Mouse (Mus musculus) myocyte (in vitro differentiated cells): ENCODE results near the gene Cfap73.

Source experiments
- CEBPB ChIP-seq: IDR thresholded peaks from 2 replicates; pipeline ENCODE4 v1.6.1; 2011; ENCODE audit warnings: mild to moderate bottlenecking, moderate library complexity; ENCODE audit not compliant: poor library complexity, insufficient read depth, severe bottlenecking
- MAX ChIP-seq: IDR thresholded peaks from one replicate; pipeline ENCODE4 v1.6.1; 2011; ENCODE audit warnings: low read depth, mild to moderate bottlenecking, control low read depth
- SRF ChIP-seq: IDR thresholded peaks from one replicate; pipeline ENCODE4 v1.6.1; 2011; ENCODE audit warnings: low read depth; ENCODE audit not compliant: control insufficient read depth, insufficient read length

GRCm38 (mm10) chr5:120673626-120674025 lies 39.6 kb upstream of the Cfap73 start:
- TF ChIP-seq SRF (no peak), MAX (no peak), CEBPB (no peak)
